Mouse (Mus musculus) intestine, embryonic 16.5 days (tissue): ENCODE data around the gene Mamstr. TPM values are rescaled to one million over a fixed set of nuclear protein-coding genes. Genes with fewer than 3 reads are reported as not detected.
"Not testable (repeated sequence)": the region's sequence is repeated elsewhere in the genome, so short reads cannot be mapped to it uniquely, and the experiment has no call there.

Source experiments
- ATAC-seq: fragments of 200-750 bp; cut with Nextera tagmentation; 2 replicates; pipeline ENCODE4 v1.8.0; 2017; ENCODE audit warnings: moderate TSS enrichment, moderate library complexity
- H3K27ac ChIP-seq: fragments of 300-500 bp; sonication (generic); 2 replicates; pipeline ENCODE4 v1.5.1; 2014; ENCODE audit warnings: mild to moderate bottlenecking, low read length
- H3K27me3 ChIP-seq: fragments of 300-500 bp; sonication (generic); replicated peaks from 2 replicates; pipeline ENCODE4 v1.6.1; 2014; ENCODE audit warnings: low read length, control low read depth, mixed read lengths; ENCODE audit not compliant: control insufficient read depth, insufficient read depth
- H3K36me3 ChIP-seq: fragments of 300-500 bp; sonication (generic); 2 replicates; pipeline ENCODE4 v1.6.1; 2014; ENCODE audit warnings: low read length, control low read depth; ENCODE audit not compliant: control insufficient read depth, insufficient read depth
- H3K4me1 ChIP-seq: fragments of 300-500 bp; sonication (generic); 2 replicates; pipeline ENCODE4 v1.6.1; 2014; ENCODE audit warnings: low read length, control low read depth, mixed read lengths; ENCODE audit not compliant: control insufficient read depth, insufficient read depth
- H3K4me2 ChIP-seq: fragments of 300-500 bp; sonication (generic); 2 replicates; pipeline ENCODE4 v1.6.1; 2014; ENCODE audit warnings: low read depth, low read length, control low read depth
- H3K4me3 ChIP-seq: fragments of 300-500 bp; sonication (generic); 2 replicates; pipeline ENCODE4 v1.5.1; 2014; ENCODE audit warnings: mild to moderate bottlenecking, low read length
- H3K9ac ChIP-seq: fragments of 300-500 bp; sonication (generic); 2 replicates; pipeline ENCODE4 v1.6.1; 2014; ENCODE audit warnings: low read depth, low read length
- H3K9me3 ChIP-seq: fragments of 300-500 bp; sonication (generic); 2 replicates; pipeline ENCODE4 v1.6.1; 2016; ENCODE audit warnings: low read length, control low read depth; ENCODE audit not compliant: control insufficient read depth
- WGBS: fragments of 180-500 bp; shearing (Covaris S2); extraction: QIAGEN DNeasy Blood & Tissue Kit; methylation state at CpG from one replicate; pipeline ENCODE4 v1.1.7; 2014; 5-methylcytosine and 5-hydroxymethylcytosine counted together
- polyA plus RNA-seq: library from polyadenylated mRNA; unstranded; fragments of >200 nt; fragmentation: Nextera tagmentation; extraction: Ambion mirVana; gene quantifications from 2 replicates; pipeline ENCODE4 v1.2.1, GENCODE M21; 2015

Mamstr gene
- polyA plus RNA-seq, 1 experiment from 2014 or later, result 6.3 TPM

- H3K4me3 ChIP-seq, H3K4me1 ChIP-seq, ATAC-seq, H3K9me3 ChIP-seq, H3K4me2 ChIP-seq, H3K9ac ChIP-seq, H3K36me3 ChIP-seq, H3K27me3 ChIP-seq, H3K27ac ChIP-seq: not testable (repeated sequence)
- 94% methylated on average over 6 of the region's 6 CpGs for WGBS
Measured at GRCm38 (mm10) chr7:45661702-45662101, 21.9 kb downstream of the Mamstr start.

DNA sequence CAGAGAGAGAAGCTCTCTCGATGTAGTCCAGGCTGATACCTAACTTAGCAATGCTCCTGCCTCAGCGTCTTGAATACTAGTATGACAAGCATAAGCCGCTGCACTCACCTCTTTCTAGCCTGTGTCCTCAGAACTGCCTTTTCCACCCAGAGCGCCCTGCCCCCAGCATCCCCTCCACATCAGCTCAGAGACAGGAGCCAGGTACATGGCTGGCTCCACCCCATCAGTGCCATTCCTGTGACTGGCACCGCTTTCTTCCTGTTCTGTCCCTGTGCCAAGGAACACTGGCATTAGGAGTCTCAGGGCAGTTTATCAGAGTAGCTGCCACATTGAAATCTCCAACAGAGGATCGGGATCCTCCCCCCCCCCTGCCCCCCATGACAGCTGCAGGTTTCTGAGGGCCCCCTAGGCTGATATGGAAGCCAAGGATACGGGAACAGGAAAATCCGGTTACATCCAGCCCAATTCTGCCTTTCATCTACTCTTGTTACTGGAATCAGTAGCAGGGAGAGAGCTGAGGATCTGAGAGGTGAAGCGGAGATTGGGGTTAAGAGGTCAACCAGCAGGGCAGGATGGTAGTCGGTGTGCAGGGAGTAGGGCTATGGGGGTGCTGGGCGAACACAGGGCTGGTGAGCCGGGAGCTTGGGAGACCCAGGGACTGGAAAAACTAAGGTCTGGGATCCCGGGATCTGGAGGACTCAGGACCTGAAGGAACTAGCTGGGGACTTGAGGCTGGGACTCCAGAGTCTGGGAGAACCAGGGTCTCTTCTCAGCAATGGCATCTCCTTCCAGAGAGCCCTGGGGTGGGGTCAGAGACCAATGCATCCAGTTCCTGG, 25.7 kb downstream of the Mamstr start:
- H3K36me3 ChIP-seq, result no peaks in the 10 kb centered on the region
- 0 out of 2 replicates have a peak overlapping the region, but pooled peaks have one; percentile 15 for H3K27ac ChIP-seq
- 41% methylated on average over 13 of the region's 13 CpGs for WGBS
- peak overlapping the region; percentile 30 for H3K4me3 ChIP-seq
- H3K9ac ChIP-seq, result peak overlapping the region; percentile 21; the same call in 1 of the 2 replicates
- peak overlapping the region; percentile 25 for H3K4me2 ChIP-seq
- peaks cover 4% of the 10 kb centered on the region; the same call in 1 of the 2 replicates for H3K4me1 ChIP-seq
- no peaks in the 10 kb centered on the region for H3K27me3 ChIP-seq
- peak; percentile 53; the same call in 1 of the 2 replicates for ATAC-seq
- H3K9me3 ChIP-seq, result no peaks in the 10 kb centered on the region

DNA sequence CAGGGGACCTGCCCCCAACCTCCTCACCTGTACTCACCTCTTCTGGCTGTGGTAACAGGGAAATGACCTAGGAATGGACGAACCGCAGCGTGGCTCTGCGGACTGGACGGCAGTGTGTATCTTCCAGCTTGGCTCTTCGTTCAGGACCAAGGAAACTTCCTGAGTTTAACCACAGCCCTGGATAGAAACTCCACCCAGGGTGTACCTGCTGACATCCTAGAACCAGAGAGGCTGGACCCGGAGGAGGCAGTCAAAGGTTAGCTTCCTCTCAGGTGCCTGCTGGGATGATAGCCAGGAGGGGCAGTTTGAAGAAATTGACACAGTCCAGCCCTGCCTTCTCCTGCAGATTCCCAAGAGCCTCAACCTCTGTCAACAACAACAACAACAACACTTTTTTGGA, 26.4 kb downstream of the Mamstr start, which contains the start of gene Fut2:
Gene Fut2 (minus strand): TSS at position 234 of the 400 bp plus-strand sequence.
- peak within 1 kb of the TSS; percentile 30 for H3K4me3 ChIP-seq
- H3K4me1 ChIP-seq, result peaks cover 4% of the 10 kb centered on the region; the same call in 1 of the 2 replicates
- no peaks in the 10 kb centered on the region for H3K27me3 ChIP-seq
- H3K36me3 ChIP-seq, result no peaks in the 10 kb centered on the region
- peak within 1 kb of the TSS; percentile 21; the same call in 1 of the 2 replicates for H3K9ac ChIP-seq
- peak; percentile 53 for ATAC-seq
- peak within 1 kb of the TSS; percentile 25 for H3K4me2 ChIP-seq
- 0 out of 2 replicates have a peak within 1 kb of the TSS, but pooled peaks have one; percentile 15 for H3K27ac ChIP-seq
- 69% methylated on average over 7 of the region's 7 CpGs for WGBS
- H3K9me3 ChIP-seq, result no peaks in the 10 kb centered on the region

GRCm38 (mm10) chr7:45667761-45668160, 28.0 kb downstream of the Mamstr start:
- no peak overlapping the region for H3K4me3 ChIP-seq
- no peak overlapping the region for H3K4me2 ChIP-seq
- WGBS, result 74% methylated on average over 14 of the region's 14 CpGs
- no peak for ATAC-seq
- no peak overlapping the region for H3K9ac ChIP-seq
- H3K36me3 ChIP-seq, result no peaks in the 10 kb centered on the region
- H3K4me1 ChIP-seq, result peaks cover 4% of the 10 kb centered on the region; the same call in 1 of the 2 replicates
- no peaks in the 10 kb centered on the region for H3K9me3 ChIP-seq
- H3K27ac ChIP-seq, result no peak overlapping the region
- no peaks in the 10 kb centered on the region for H3K27me3 ChIP-seq

GRCm38 (mm10) chr7:45668921-45669320, 29.1 kb downstream of the Mamstr start:
- no peak for ATAC-seq
- WGBS, result 94% methylated on average over 9 of the region's 9 CpGs
- no peaks in the 10 kb centered on the region for H3K9me3 ChIP-seq
- no peak overlapping the region for H3K9ac ChIP-seq
- no peak overlapping the region for H3K4me3 ChIP-seq
- H3K4me1 ChIP-seq, result peaks cover 4% of the 10 kb centered on the region; the same call in 1 of the 2 replicates
- H3K4me2 ChIP-seq, result no peak overlapping the region
- H3K27ac ChIP-seq, result no peak overlapping the region
- no peaks in the 10 kb centered on the region for H3K27me3 ChIP-seq
- H3K36me3 ChIP-seq, result no peaks in the 10 kb centered on the region

- 48% methylated on average over 7 of the region's 7 CpGs for WGBS
- ATAC-seq, result peak; percentile 41
- H3K27ac ChIP-seq, result peak overlapping the region; percentile 35
Measured at GRCm38 (mm10) chr7:45677627-45678295, 38.0 kb downstream of the Mamstr start.

DNA sequence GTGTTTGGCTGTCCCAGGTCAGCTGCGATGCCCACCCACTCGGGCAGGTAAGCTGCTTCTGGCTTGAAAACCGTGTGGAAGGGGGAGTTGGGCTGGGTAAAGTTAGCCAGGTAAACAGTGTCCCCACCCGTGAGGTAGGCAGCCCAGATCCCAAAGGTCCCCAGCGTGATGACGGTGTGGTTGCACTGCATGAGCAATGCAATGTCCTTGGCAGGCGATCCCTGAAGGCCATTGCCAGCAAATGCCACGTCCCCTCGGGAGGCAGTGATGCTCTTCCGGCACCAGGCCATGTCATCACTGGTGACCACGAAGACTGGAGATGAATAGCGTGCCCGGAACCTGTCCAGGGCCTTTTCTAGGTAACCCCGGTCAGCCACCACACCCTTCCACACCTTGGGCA, 38.7 kb downstream of the Mamstr start:
- H3K36me3 ChIP-seq, result no peaks in the 10 kb centered on the region
- H3K27ac ChIP-seq, result peak overlapping the region; percentile 35; the same call in 1 of the 2 replicates
- ATAC-seq, result no peak
- H3K4me3 ChIP-seq, result no peak overlapping the region
- no peak overlapping the region for H3K9ac ChIP-seq
- H3K4me2 ChIP-seq, result no peak overlapping the region
- 87% methylated on average over 14 of the region's 14 CpGs for WGBS
- H3K4me1 ChIP-seq, result peaks cover 14% of the 10 kb centered on the region
- no peaks in the 10 kb centered on the region for H3K27me3 ChIP-seq
- H3K9me3 ChIP-seq, result no peaks in the 10 kb centered on the region

More at GRCm38 (mm10) chr7:45677627-45678295, 38.0 kb downstream of the Mamstr start:
- no peaks in the 10 kb centered on the region for H3K27me3 ChIP-seq
- no peaks in the 10 kb centered on the region for H3K36me3 ChIP-seq
- H3K9ac ChIP-seq, result no peak overlapping the region
- H3K9me3 ChIP-seq, result no peaks in the 10 kb centered on the region
- peaks cover 13% of the 10 kb centered on the region for H3K4me1 ChIP-seq
- 0 out of 2 replicates have a peak overlapping the region, but pooled peaks have one; percentile 21 for H3K4me2 ChIP-seq
- no peak overlapping the region for H3K4me3 ChIP-seq

DNA sequence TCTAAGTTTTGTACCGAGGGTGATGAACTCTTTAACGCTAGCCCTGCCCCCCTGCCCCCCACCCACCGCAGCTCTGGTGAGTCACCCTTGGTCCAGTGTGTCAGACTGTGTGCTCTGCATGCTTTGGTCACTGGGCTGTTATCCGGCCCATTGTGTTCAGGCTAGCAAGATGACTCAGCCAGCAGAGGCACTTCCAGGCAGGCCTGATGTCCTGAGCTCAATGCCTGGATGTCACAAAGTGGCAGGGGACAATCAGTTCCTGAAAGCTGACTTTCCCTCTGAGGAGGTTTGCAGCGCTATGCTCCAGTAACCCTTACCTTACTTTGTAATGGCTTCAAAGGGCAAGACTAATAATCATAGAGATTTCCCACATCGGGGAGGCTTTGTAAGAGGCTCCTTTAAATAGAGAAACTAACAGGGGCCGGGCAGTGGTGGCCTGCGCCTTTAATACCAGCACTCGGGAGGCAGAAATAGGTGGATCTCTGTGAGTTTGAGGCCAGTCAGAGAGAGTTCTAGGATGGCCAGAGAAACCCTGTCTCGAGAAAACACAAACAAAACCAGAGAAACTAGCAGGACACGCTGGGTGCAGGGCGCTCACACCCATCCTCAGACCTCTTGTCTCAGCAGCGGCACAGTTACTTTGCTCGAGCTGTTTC, 40.3 kb downstream of the Mamstr start:
- 62% methylated on average over 14 of the region's 14 CpGs for WGBS
- no peaks in the 10 kb centered on the region for H3K27me3 ChIP-seq
- H3K9ac ChIP-seq, result no peak overlapping the region
- H3K4me2 ChIP-seq, result no peak overlapping the region
- H3K27ac ChIP-seq, result 0 out of 2 replicates have a peak overlapping the region, but pooled peaks have one; percentile 23
- peak; percentile 25; the same call in 1 of the 2 replicates for ATAC-seq
- H3K36me3 ChIP-seq, result no peaks in the 10 kb centered on the region
- no peak overlapping the region for H3K4me3 ChIP-seq
- peaks cover 17% of the 10 kb centered on the region for H3K4me1 ChIP-seq
- no peaks in the 10 kb centered on the region for H3K9me3 ChIP-seq
